Mouse (Mus musculus): ENCODE results near the gene Mtmr4.
A peak's percentile ranks its signal among the peaks of the same experiment; 100 is the strongest.

Gene Mtmr4

GRCm38 (mm10) chr11:87581933-87582710 lies 9.8 kb upstream of the Mtmr4 start:
- no peak for DNase-seq (ENCODE audit: low spot score)

GRCm38 (mm10) chr11:87583291-87584034 lies 8.5 kb upstream of the Mtmr4 start:
- DNase-seq (ENCODE audit: low spot score) = no peak

- no peak for DNase-seq (ENCODE audit: low spot score)
These were observed 7.1 kb upstream of the Mtmr4 start for GRCm38 (mm10) chr11:87584711-87585505.

- no peak for DNase-seq (ENCODE audit: low spot score)
These were observed 4.6 kb upstream of the Mtmr4 start for GRCm38 (mm10) chr11:87587211-87587874.

GRCm38 (mm10) chr11:87589605-87590004 lies 2.4 kb upstream of the Mtmr4 start:
- no peak for DNase-seq (ENCODE audit: low spot score)

- DNase-seq (ENCODE audit: low spot score) = no peak
These were observed 979 bp upstream of the Mtmr4 start for GRCm38 (mm10) chr11:87590841-87591525.

- DNase-seq (ENCODE audit: low spot score) = no peak
These were observed 363 bp downstream of the Mtmr4 start for GRCm38 (mm10) chr11:87592354-87592695.

GRCm38 (mm10) chr11:87592713-87593598 lies 994 bp downstream of the Mtmr4 start:
- DNase-seq (ENCODE audit: low spot score) = no peak

- DNase-seq (ENCODE audit: low spot score) = peak; percentile 89
These were observed 3.4 kb downstream of the Mtmr4 start for GRCm38 (mm10) chr11:87595327-87595841.

- no peak for DNase-seq (ENCODE audit: low spot score)
These were observed 4.0 kb downstream of the Mtmr4 start for GRCm38 (mm10) chr11:87595976-87596375.

GRCm38 (mm10) chr11:87596492-87596891 lies 4.5 kb downstream of the Mtmr4 start:
- no peak for DNase-seq (ENCODE audit: low spot score)

GRCm38 (mm10) chr11:87597061-87597460 lies 5.1 kb downstream of the Mtmr4 start:
- DNase-seq (ENCODE audit: low spot score) = no peak

- DNase-seq (ENCODE audit: low spot score) = no peak
These were observed 7.6 kb downstream of the Mtmr4 start for GRCm38 (mm10) chr11:87599395-87600089.

- no peak for DNase-seq (ENCODE audit: low spot score)
These were observed 8.4 kb downstream of the Mtmr4 start for GRCm38 (mm10) chr11:87600322-87600853.

- no peak for DNase-seq (ENCODE audit: low spot score)
These were observed 10.3 kb downstream of the Mtmr4 start for GRCm38 (mm10) chr11:87602234-87602633.

GRCm38 (mm10) chr11:87603571-87603970 lies 11.6 kb downstream of the Mtmr4 start:
- DNase-seq (ENCODE audit: low spot score) = no peak

GRCm38 (mm10) chr11:87609264-87609663 lies 17.3 kb downstream of the Mtmr4 start:
- DNase-seq (ENCODE audit: low spot score) = no peak

GRCm38 (mm10) chr11:87611547-87611946 lies 19.6 kb downstream of the Mtmr4 start:
- no peak for DNase-seq (ENCODE audit: low spot score)

GRCm38 (mm10) chr11:87613972-87614371 lies 22.0 kb downstream of the Mtmr4 start:
- DNase-seq (ENCODE audit: low spot score) = no peak
